Mouse (Mus musculus) E14TG2a.4 (cell line): ENCODE results near the gene Thnsl1.

Experiments
- H3K27me3 ChIP-seq: 2 replicates; pipeline ENCODE4 v1.6.1; 2014; ENCODE audit warnings: low read length, control low read depth; ENCODE audit not compliant: insufficient read depth
- H3K36me3 ChIP-seq: 2 replicates; pipeline ENCODE4 v1.6.1; 2014; ENCODE audit warnings: low read length, control low read depth; ENCODE audit not compliant: insufficient read depth
- H3K4me1 ChIP-seq: replicated peaks from 2 replicates; pipeline ENCODE4 v1.6.1; 2014; ENCODE audit warnings: low read depth, low read length, control low read depth
- H3K4me3 ChIP-seq: replicated peaks from 2 replicates; pipeline ENCODE4 v1.5.1; 2014; ENCODE audit warnings: mild to moderate bottlenecking, low read length
- H3K9me3 ChIP-seq: 2 replicates; pipeline ENCODE4 v1.6.1; 2014; ENCODE audit warnings: low read length, control low read depth
- CTCF ChIP-seq: conservative IDR thresholded peaks from 2 replicates; pipeline ENCODE4 v1.5.1; 2014; ENCODE audit warnings: low read length
- NANOG ChIP-seq: IDR thresholded peaks from 2 replicates; pipeline ENCODE4 v1.6.1; 2014; ENCODE audit warnings: borderline replicate concordance, low read length, mixed read lengths
- POU5F1 ChIP-seq: IDR thresholded peaks from 2 replicates; pipeline ENCODE4 v1.6.1; 2014; ENCODE audit warnings: low read length, borderline replicate concordance

Gene Thnsl1

GRCm38 (mm10) chr2:21245477-21246102 is 40.1 kb downstream of the Thnsl1 start:
- H3K27me3 ChIP-seq, result no peaks in the 10 kb centered on the region
- no peaks in the 10 kb centered on the region for H3K36me3 ChIP-seq
- H3K4me3 ChIP-seq, result no peak overlapping the region
- H3K4me1 ChIP-seq, result no peaks in the 10 kb centered on the region
- TF ChIP-seq NANOG, result no peak
- TF ChIP-seq CTCF, result no peak
- no peak for TF ChIP-seq POU5F1
- H3K9me3 ChIP-seq, result peaks cover 9% of the 10 kb centered on the region; the same call in 1 of the 2 replicates

- H3K4me3 ChIP-seq, result no peak overlapping the region
- no peaks in the 10 kb centered on the region for H3K4me1 ChIP-seq
- H3K36me3 ChIP-seq, result no peaks in the 10 kb centered on the region
- no peaks in the 10 kb centered on the region for H3K9me3 ChIP-seq
- TF ChIP-seq CTCF (no peak), POU5F1 (no peak), NANOG (no peak)
- H3K27me3 ChIP-seq, result no peaks in the 10 kb centered on the region
These were observed 48.1 kb downstream of the Thnsl1 start for GRCm38 (mm10) chr2:21253644-21254043.

- Histone ChIP-seq H3K4me1 (no peaks in the 10 kb centered on the region), H3K27me3 (no peaks in the 10 kb centered on the region), H3K4me3 (no peak overlapping the region), H3K9me3 (no peaks in the 10 kb centered on the region), H3K36me3 (no peaks in the 10 kb centered on the region)
- TF ChIP-seq POU5F1 (no peak), NANOG (no peak), CTCF (no peak)
These were observed 48.8 kb downstream of the Thnsl1 start for GRCm38 (mm10) chr2:21254308-21254707.

- no peak overlapping the region for H3K4me3 ChIP-seq
- H3K9me3 ChIP-seq, result no peaks in the 10 kb centered on the region
- H3K4me1 ChIP-seq, result no peaks in the 10 kb centered on the region; the same call in 1 of the 2 replicates
- TF ChIP-seq CTCF (no peak), NANOG (no peak), POU5F1 (no peak)
- H3K36me3 ChIP-seq, result no peaks in the 10 kb centered on the region
- no peaks in the 10 kb centered on the region for H3K27me3 ChIP-seq
These were observed 52.8 kb downstream of the Thnsl1 start for GRCm38 (mm10) chr2:21258281-21258680.

- Histone ChIP-seq H3K27me3 (no peaks in the 10 kb centered on the region), H3K4me1 (no peaks in the 10 kb centered on the region; the same call in 1 of the 2 replicates), H3K36me3 (no peaks in the 10 kb centered on the region), H3K4me3 (no peak overlapping the region), H3K9me3 (no peaks in the 10 kb centered on the region)
- no peak for TF ChIP-seq CTCF
These were observed 53.6 kb downstream of the Thnsl1 start for GRCm38 (mm10) chr2:21259081-21259480.

- no peak overlapping the region for H3K4me3 ChIP-seq
- no peaks in the 10 kb centered on the region for H3K9me3 ChIP-seq
- no peaks in the 10 kb centered on the region for H3K27me3 ChIP-seq
- H3K36me3 ChIP-seq, result no peaks in the 10 kb centered on the region
- no peak for TF ChIP-seq POU5F1
- no peak for TF ChIP-seq CTCF
- no peak for TF ChIP-seq NANOG
- H3K4me1 ChIP-seq, result no peaks in the 10 kb centered on the region; the same call in 1 of the 2 replicates
These were observed 54.5 kb downstream of the Thnsl1 start for GRCm38 (mm10) chr2:21260060-21260459.

GRCm38 (mm10) chr2:21261370-21262006 is 56.0 kb downstream of the Thnsl1 start:
- H3K9me3 ChIP-seq, result no peaks in the 10 kb centered on the region
- no peaks in the 10 kb centered on the region for H3K36me3 ChIP-seq
- H3K4me1 ChIP-seq, result no peaks in the 10 kb centered on the region; the same call in 1 of the 2 replicates
- peak; percentile 82 for TF ChIP-seq CTCF
- no peak for TF ChIP-seq NANOG
- no peak for TF ChIP-seq POU5F1
- no peak overlapping the region for H3K4me3 ChIP-seq
- H3K27me3 ChIP-seq, result no peaks in the 10 kb centered on the region

- no peaks in the 10 kb centered on the region for H3K9me3 ChIP-seq
- H3K36me3 ChIP-seq, result no peaks in the 10 kb centered on the region
- H3K4me3 ChIP-seq, result no peak overlapping the region
- H3K4me1 ChIP-seq, result peaks cover 12% of the 10 kb centered on the region
- TF ChIP-seq POU5F1, result no peak
- TF ChIP-seq CTCF, result no peak
- no peak for TF ChIP-seq NANOG
- H3K27me3 ChIP-seq, result no peaks in the 10 kb centered on the region
These were observed 58.5 kb downstream of the Thnsl1 start for GRCm38 (mm10) chr2:21264031-21264430.
